Mouse (Mus musculus): ENCODE data around the gene Ctu1. TPM values are rescaled to one million over a fixed set of nuclear protein-coding genes. Genes with fewer than 3 reads are reported as not detected.

Ctu1 gene
- polyA plus RNA-seq, 1 experiment: not detected

- no peak for TF ChIP-seq CTCF (IDR thresholded peaks at IDR 0.05; ENCODE audit: insufficient read depth, low read depth, low read length)
- no peak for TF ChIP-seq POLR2A (IDR thresholded peaks at IDR 0.05; ENCODE audit: insufficient read depth, low read depth, low read length)
- Histone ChIP-seq H3K4me1 (ENCODE audit: control insufficient read depth, insufficient read depth, low read length) (peaks cover 8% of the 10 kb centered on the region; the same call in 1 of the 2 replicates), H3K4me3 (ENCODE audit: insufficient read depth, low read depth, low read length) (no peak within 1 kb of the TSS), H3K27ac (ENCODE audit: insufficient read depth, low read depth, low read length) (no peak within 1 kb of the TSS)
- 54% methylated on average over 4 of the region's 4 CpGs for WGBS
Measured at GRCm38 (mm10) chr7:43712267-43712666, 40.5 kb downstream of the Ctu1 start, which contains the start of gene Klk13. TSS of gene Klk13 (plus strand) at chr7:43712567.

- 10% methylated on average over 9 of the region's 9 CpGs for WGBS
- no peak overlapping the region for H3K4me3 ChIP-seq (ENCODE audit: insufficient read depth, low read depth, low read length)
- H3K4me1 ChIP-seq (ENCODE audit: control insufficient read depth, insufficient read depth, low read length): peaks cover 8% of the 10 kb centered on the region; the same call in 1 of the 2 replicates
- TF ChIP-seq CTCF (IDR thresholded peaks at IDR 0.05; ENCODE audit: insufficient read depth, low read depth, low read length): no peak
- no peak for TF ChIP-seq POLR2A (IDR thresholded peaks at IDR 0.05; ENCODE audit: insufficient read depth, low read depth, low read length)
- H3K27ac ChIP-seq (ENCODE audit: insufficient read depth, low read depth, low read length): no peak overlapping the region
Measured at GRCm38 (mm10) chr7:43712917-43713316, 41.1 kb downstream of the Ctu1 start.

GRCm38 (mm10) chr7:43713741-43714351 is 42.0 kb downstream of the Ctu1 start:
- peaks cover 8% of the 10 kb centered on the region; the same call in 1 of the 2 replicates for H3K4me1 ChIP-seq (ENCODE audit: control insufficient read depth, insufficient read depth, low read length)
- TF ChIP-seq POLR2A (IDR thresholded peaks at IDR 0.05; ENCODE audit: insufficient read depth, low read depth, low read length): no peak
- TF ChIP-seq CTCF (IDR thresholded peaks at IDR 0.05; ENCODE audit: insufficient read depth, low read depth, low read length): no peak
- H3K27ac ChIP-seq (ENCODE audit: insufficient read depth, low read depth, low read length): no peak overlapping the region
- H3K4me3 ChIP-seq (ENCODE audit: insufficient read depth, low read depth, low read length): no peak overlapping the region
- 14% methylated on average over 19 of the region's 19 CpGs for WGBS

Other genes starting within 250 kb of the Ctu1 start
- gene Lim2, start 244.3 kb upstream of the Ctu1 start, polyA plus RNA-seq (2012; ENCODE audit: insufficient read depth, insufficient read length, low replicate concordance, missing spikeins): not detected in 2 replicates
- not detected in 2 replicates for gene Nkg7, start 234.9 kb upstream of the Ctu1 start, polyA plus RNA-seq (2012; ENCODE audit: insufficient read depth, insufficient read length, low replicate concordance, missing spikeins)
- gene Cldnd2, start 231.2 kb upstream of the Ctu1 start, polyA plus RNA-seq (2012; ENCODE audit: insufficient read depth, insufficient read length, low replicate concordance, missing spikeins): not detected in 2 replicates
- gene Etfb, start 227.9 kb upstream of the Ctu1 start, polyA plus RNA-seq (2012; ENCODE audit: insufficient read depth, insufficient read length, low replicate concordance, missing spikeins): not detected in 2 replicates
- not detected in 2 replicates for gene Gm45233, start 227.9 kb upstream of the Ctu1 start, polyA plus RNA-seq (2012; ENCODE audit: insufficient read depth, insufficient read length, low replicate concordance, missing spikeins)
- gene Vsig10l, start 208.9 kb upstream of the Ctu1 start, polyA plus RNA-seq (2012; ENCODE audit: insufficient read depth, insufficient read length, low replicate concordance, missing spikeins): not detected in 2 replicates
- gene Iglon5, start 181.9 kb upstream of the Ctu1 start, polyA plus RNA-seq (2012; ENCODE audit: insufficient read depth, insufficient read length, low replicate concordance, missing spikeins): not detected in 2 replicates
- gene 4931406B18Rik, start 166.1 kb upstream of the Ctu1 start, polyA plus RNA-seq (2012; ENCODE audit: insufficient read depth, insufficient read length, low replicate concordance, missing spikeins): not detected in 2 replicates
- gene Cd33, start 127.6 kb upstream of the Ctu1 start, polyA plus RNA-seq (2012; ENCODE audit: insufficient read depth, insufficient read length, low replicate concordance, missing spikeins): not detected in 2 replicates
- not detected in 2 replicates for gene Zfp658, start 109.8 kb upstream of the Ctu1 start, polyA plus RNA-seq (2012; ENCODE audit: insufficient read depth, insufficient read length, low replicate concordance, missing spikeins)
- gene Zfp719, start 92.4 kb upstream of the Ctu1 start, polyA plus RNA-seq (2012; ENCODE audit: insufficient read depth, insufficient read length, low replicate concordance, missing spikeins): not detected in 2 replicates
- not detected in 2 replicates for gene Zfp819, start 64.8 kb upstream of the Ctu1 start, polyA plus RNA-seq (2012; ENCODE audit: insufficient read depth, insufficient read length, low replicate concordance, missing spikeins)
- not detected in 2 replicates for gene Ceacam18, start 37.3 kb upstream of the Ctu1 start, polyA plus RNA-seq (2012; ENCODE audit: insufficient read depth, insufficient read length, low replicate concordance, missing spikeins)
- gene Siglece, start 11.9 kb upstream of the Ctu1 start, polyA plus RNA-seq (2012; ENCODE audit: insufficient read depth, insufficient read length, low replicate concordance, missing spikeins): not detected in 2 replicates
- not detected in 2 replicates for gene Klk14, start 18.4 kb downstream of the Ctu1 start, polyA plus RNA-seq (2012; ENCODE audit: insufficient read depth, insufficient read length, low replicate concordance, missing spikeins)
- not detected in 2 replicates for gene Klk13, start 40.6 kb downstream of the Ctu1 start, polyA plus RNA-seq (2012; ENCODE audit: insufficient read depth, insufficient read length, low replicate concordance, missing spikeins)
- gene Klk12, start 96.9 kb downstream of the Ctu1 start, polyA plus RNA-seq (2012; ENCODE audit: insufficient read depth, insufficient read length, low replicate concordance, missing spikeins): not detected in 2 replicates
- not detected in 2 replicates for gene Klk11, start 102.6 kb downstream of the Ctu1 start, polyA plus RNA-seq (2012; ENCODE audit: insufficient read depth, insufficient read length, low replicate concordance, missing spikeins)
- not detected in 2 replicates for gene Klk10, start 109.0 kb downstream of the Ctu1 start, polyA plus RNA-seq (2012; ENCODE audit: insufficient read depth, insufficient read length, low replicate concordance, missing spikeins)
- gene Klk9, start 119.9 kb downstream of the Ctu1 start, polyA plus RNA-seq (2012; ENCODE audit: insufficient read depth, insufficient read length, low replicate concordance, missing spikeins): not detected in 2 replicates
- gene Klk8, start 125.6 kb downstream of the Ctu1 start, polyA plus RNA-seq (2012; ENCODE audit: insufficient read depth, insufficient read length, low replicate concordance, missing spikeins): not detected in 2 replicates
- not detected in 2 replicates for gene Klk7, start 139.3 kb downstream of the Ctu1 start, polyA plus RNA-seq (2012; ENCODE audit: insufficient read depth, insufficient read length, low replicate concordance, missing spikeins)
- not detected in 2 replicates for gene Klk6, start 152.5 kb downstream of the Ctu1 start, polyA plus RNA-seq (2012; ENCODE audit: insufficient read depth, insufficient read length, low replicate concordance, missing spikeins)
- gene Klk5, start 170.0 kb downstream of the Ctu1 start, polyA plus RNA-seq (2012; ENCODE audit: insufficient read depth, insufficient read length, low replicate concordance, missing spikeins): not detected in 2 replicates
- gene Klk4, start 209.1 kb downstream of the Ctu1 start, polyA plus RNA-seq (2012; ENCODE audit: insufficient read depth, insufficient read length, low replicate concordance, missing spikeins): not detected in 2 replicates